Mouse (Mus musculus) frontal cortex, adult 2 months (tissue): ENCODE results near the gene Scn3b. TPM values are rescaled to one million over a fixed set of nuclear protein-coding genes. Genes with fewer than 3 reads are reported as not detected.

Experiments used
- DNase-seq, 2 experiments: peaks; one replicate each; pipeline ENCODE4 v3.0.0; 2022; ENCODE audit warnings: low spot score in 1 of 2; ENCODE audit errors: extremely low spot score in 1 of 2
- polyA plus RNA-seq: library from polyadenylated mRNA; depleted of rRNA; stranded (reverse); fragments of >200 nt; gene quantifications from 2 replicates; pipeline ENCODE4 v1.2.3, GENCODE M21; 2012; rRNA removed

The Scn3b gene
- polyA plus RNA-seq, 1 experiment = 88.8 TPM

GRCm38 (mm10) chr9:40333649-40334396 lies 64.8 kb downstream of the Scn3b start:
- peak; percentile 73 to 93 for DNase-seq

DNA sequence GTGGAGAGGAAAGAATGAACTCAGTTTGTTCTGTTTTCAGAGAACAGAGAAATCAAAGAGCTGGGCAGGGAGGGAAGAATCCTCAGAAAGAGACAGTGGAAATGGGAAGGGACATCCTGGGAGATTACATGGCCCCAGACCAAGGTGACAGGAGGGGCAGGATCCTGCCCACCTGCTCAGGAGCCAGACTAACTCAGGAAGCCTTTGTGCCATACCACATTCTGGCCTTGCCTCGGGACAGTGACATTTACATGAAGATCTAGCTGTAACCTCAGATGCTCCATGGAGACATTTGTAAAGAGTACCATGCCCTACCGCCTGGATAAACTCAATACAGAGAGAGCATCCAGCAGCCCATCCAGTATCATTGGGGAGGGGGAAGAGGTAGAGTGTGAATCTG lies 65.6 kb downstream of the Scn3b start:
- no peak for DNase-seq

GRCm38 (mm10) chr9:40336701-40337100 lies 67.7 kb downstream of the Scn3b start:
- peak in 1 of 2 experiments; percentile 59 for DNase-seq

- DNase-seq = no peak
These were observed 68.3 kb downstream of the Scn3b start for GRCm38 (mm10) chr9:40337131-40337820.

- DNase-seq = peak in 1 of 2 experiments; percentile 56
These were observed 70.6 kb downstream of the Scn3b start for GRCm38 (mm10) chr9:40339578-40339977.

Other genes starting within 250 kb of the Scn3b start
- gene Olfr981, start 247.8 kb upstream of the Scn3b start, polyA plus RNA-seq = 0.04 and 0.11 TPM in 2 replicates
- not detected in 2 replicates for gene Olfr982, start 195.4 kb upstream of the Scn3b start, polyA plus RNA-seq
- gene Olfr983, start 175.6 kb upstream of the Scn3b start, polyA plus RNA-seq = not detected in 2 replicates
- gene Olfr984, start 155.0 kb upstream of the Scn3b start, polyA plus RNA-seq = not detected in 2 replicates
- 0.08 TPM in 1 of 2 replicates, not detected in the other for gene Olfr985, start 139.0 kb upstream of the Scn3b start, polyA plus RNA-seq
- gene Tmem225, start 121.1 kb upstream of the Scn3b start, polyA plus RNA-seq = not detected in 2 replicates
- gene Olfr986, start 88.3 kb upstream of the Scn3b start, polyA plus RNA-seq = not detected in 2 replicates
- gene Zfp202, start 76.9 kb upstream of the Scn3b start, polyA plus RNA-seq = 3.7 and 4.1 TPM in 2 replicates